Mouse (Mus musculus) CD4-positive, CD25-positive, alpha-beta regulatory T cell, adult 4 months (primary cell): ENCODE measurements at regions not wholly inside any gene's neighbourhood (a gene's known extent, or its start where the extent isn't known, plus 50 kb on each side); places are given as distances from the start of the nearest gene placed in this dataset.
A peak's percentile ranks its signal among the peaks of the same experiment; 100 is the strongest.

Experiments
- ATAC-seq: one replicate; pipeline ENCODE4 v1.8.0; 2017

DNA sequence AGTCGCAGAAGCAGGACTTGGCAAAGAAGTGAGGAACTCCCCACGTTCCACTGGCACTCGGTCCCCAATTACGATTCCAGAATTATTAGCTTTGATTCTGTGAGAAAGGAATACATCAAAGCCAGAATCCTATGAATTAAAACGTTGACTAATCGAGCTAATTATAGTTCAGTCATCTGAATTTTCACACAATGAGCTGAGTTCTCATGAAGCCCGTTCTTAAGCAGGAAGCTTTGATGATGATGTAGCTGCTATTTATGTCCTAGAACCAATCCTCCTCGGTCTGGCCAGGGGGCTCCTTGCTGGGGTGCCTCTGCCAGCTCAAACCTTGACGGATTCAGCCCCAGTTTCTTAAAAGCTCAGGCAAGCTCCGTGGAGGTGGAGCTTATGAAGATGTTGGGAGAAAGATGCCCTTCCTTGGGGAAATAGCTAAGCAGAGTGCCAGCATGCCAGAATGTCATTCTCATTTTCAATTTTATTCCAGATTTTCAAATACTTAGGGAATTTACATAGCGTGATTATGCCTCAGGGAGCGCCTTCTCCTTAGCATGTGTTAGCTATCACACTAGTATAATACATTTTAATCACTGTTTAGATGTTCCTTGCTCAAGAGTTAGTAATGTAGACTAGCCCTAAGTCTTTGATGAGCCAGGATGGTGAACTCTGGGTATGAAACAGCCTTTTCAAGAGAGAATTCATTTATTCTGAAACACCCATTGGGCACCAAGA is 65.5 kb upstream of the Ppm1b start:
- ATAC-seq, result no peak

DNA sequence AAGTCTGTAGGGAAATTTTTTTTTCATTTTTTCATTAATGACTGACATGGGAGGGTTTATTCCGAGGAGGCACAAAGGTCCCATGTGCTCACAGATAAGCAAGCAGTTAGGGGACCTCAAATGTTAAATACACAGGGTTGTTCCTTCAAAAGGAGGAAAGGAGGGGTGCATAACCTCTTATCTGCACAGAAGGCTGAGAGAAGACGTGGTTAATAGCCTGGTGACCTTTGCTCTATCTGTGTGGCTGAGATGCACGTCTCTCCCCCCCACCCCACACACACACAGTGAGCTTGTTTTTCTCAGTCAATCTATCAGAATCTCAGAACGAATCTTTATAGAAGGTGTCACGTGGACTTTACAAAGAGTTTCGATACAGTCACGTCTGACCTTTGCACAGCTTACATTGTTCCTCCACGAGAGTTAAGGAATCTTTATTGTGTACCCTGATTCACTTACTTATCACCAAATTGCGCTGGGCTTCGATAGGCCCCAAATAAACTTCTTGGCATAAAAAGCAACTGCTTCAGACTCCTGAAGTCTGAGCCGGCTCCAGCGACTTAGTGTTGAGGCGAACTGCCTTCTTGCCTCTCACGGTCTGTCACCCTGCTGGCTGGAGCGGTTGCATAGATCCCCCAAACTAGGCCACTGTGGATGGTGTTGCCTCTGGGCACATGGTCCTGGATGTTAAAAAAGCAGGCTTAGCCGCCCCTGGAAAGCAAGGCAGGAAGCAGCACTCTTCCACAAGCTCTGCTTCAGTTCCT is 63.1 kb upstream of the Ppm1b start:
- ATAC-seq, result peak; percentile 79

- ATAC-seq, result no peak
Measured at GRCm38 (mm10) chr17:84895526-84895925, 61.0 kb upstream of the Ppm1b start.

DNA sequence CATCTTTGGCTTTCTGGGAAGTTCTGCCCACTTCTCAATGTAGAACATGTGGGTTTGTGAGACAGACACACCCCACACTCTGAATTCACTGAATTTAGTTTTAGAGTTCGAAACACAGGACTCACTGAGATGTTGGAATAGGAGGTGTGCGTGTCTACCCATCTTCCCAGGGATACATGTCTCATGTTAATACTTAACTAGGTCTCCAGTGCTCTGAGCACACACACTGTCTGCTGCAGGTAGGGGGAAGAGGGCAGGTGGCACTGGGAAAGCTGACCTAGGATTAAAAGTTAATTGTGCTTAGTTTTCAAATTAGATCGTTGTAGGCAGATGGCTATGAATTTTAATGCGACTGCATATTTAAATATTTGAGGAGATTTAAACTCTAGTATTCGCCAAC is 60.0 kb upstream of the Ppm1b start:
- ATAC-seq, result no peak

DNA sequence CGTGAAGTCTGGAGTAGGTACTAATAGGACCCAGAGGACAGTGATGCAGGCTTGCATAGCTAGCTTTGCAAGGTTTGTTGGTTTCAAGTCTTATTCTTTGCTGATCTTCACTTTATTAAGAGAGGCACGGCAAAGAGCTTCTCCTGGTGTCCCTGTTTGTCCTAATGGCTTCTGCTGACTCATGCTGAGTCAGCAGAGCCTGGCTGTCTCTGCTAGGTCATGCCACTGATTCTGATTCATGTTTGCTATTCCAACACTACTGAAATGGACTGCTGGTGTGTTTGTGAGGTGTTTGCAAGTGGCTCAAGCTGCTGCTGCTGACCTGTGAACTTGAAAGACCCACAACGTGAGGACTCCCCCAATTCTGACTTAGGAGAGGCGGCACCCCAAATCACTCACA is 58.1 kb upstream of the Ppm1b start:
- ATAC-seq, result no peak

GRCm38 (mm10) chr17:84903625-84904337 is 52.8 kb upstream of the Ppm1b start:
- ATAC-seq, result no peak
